Mouse (Mus musculus) C2C12 (cell line): Measurements from ENCODE around the gene Gpsm1.

ENCODE experiments used
- CEBPB ChIP-seq: IDR thresholded peaks from one replicate; pipeline ENCODE4 v1.6.1; 2011; ENCODE audit warnings: low read depth, mild to moderate bottlenecking, control low read depth, moderate library complexity
- CTCF ChIP-seq: IDR thresholded peaks from one replicate; pipeline ENCODE4 v1.5.1; 2011; ENCODE audit not compliant: control insufficient read depth, insufficient read depth, insufficient read length

GRCm38 (mm10) chr2:26388682-26389153 is 73.4 kb downstream of the Gpsm1 start:
- TF ChIP-seq CTCF = no peak
- TF ChIP-seq CEBPB = no peak
